Mouse (Mus musculus): ENCODE results near the gene Fem1a.

DNA sequence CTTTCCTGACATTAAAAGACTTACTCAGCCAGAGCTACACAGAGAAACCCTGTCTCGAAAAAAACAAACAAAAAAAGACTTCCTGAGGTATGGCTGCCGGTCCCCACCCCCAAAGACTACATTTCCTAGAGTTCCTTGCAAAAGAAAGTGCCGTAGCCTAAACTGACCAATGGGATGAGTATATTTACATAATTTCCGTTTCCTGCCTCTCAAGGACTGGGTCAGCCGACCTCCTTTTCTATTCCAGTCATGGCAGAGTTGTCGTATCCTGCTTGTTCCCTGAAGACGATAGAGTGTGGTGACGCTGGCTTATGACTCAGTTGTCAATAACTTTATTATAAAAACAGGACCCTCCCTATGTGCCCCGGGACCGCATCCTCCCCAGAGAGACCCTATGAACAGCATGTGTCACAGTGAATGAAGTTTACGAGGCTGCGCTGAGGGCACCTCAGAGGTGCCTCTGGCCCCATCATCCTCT is 12.6 kb downstream of the Fem1a start:
- TF ChIP-seq USF1 (IDR thresholded peaks at IDR 0.05; ENCODE audit: low read depth) (no peak), POLR2A (IDR thresholded peaks at IDR 0.05; ENCODE audit: insufficient read length, low read depth) (peak; percentile 65), CEBPB (IDR thresholded peaks at IDR 0.05; ENCODE audit: insufficient read depth, poor library complexity, severe bottlenecking) (no peak), TCF12 (IDR thresholded peaks at IDR 0.05; ENCODE audit: insufficient read depth, poor library complexity, severe bottlenecking) (no peak)
